Mouse (Mus musculus) G1E-ER4 (cell line): ENCODE data around the gene Txnl4b. TPM values are rescaled to one million over a fixed set of nuclear protein-coding genes. Genes with fewer than 3 reads are reported as not detected.

Experiments
- GATA1 ChIP-seq: IDR thresholded peaks from one replicate; pipeline ENCODE4 v1.8.0; 2012; ENCODE audit warnings: low read length, inconsistent platforms
- polyA plus RNA-seq: library from polyadenylated mRNA; stranded (reverse); fragments of >175 nt; gene quantifications from 2 replicates; pipeline ENCODE4 v1.2.3, GENCODE M21; 2012

Gene Txnl4b
- 5.7 and 8.8 TPM in 2 replicates for polyA plus RNA-seq

- no peak for TF ChIP-seq GATA1
Measured at GRCm38 (mm10) chr8:109565498-109566333, at the start of gene Txnl4b, which contains the start of gene Dhx38. Gene Txnl4b, plus strand, starts transcription at chr8:109565892. Gene Dhx38, minus strand, starts transcription at chr8:109565861.

GRCm38 (mm10) chr8:109524008-109524407 is 41.7 kb upstream of the Txnl4b start:
- no peak for TF ChIP-seq GATA1

- no peak for TF ChIP-seq GATA1
Measured at GRCm38 (mm10) chr8:109535140-109535990, 30.3 kb upstream of the Txnl4b start.

- no peak for TF ChIP-seq GATA1
Measured at GRCm38 (mm10) chr8:109536703-109537102, 29.0 kb upstream of the Txnl4b start.

GRCm38 (mm10) chr8:109542165-109542564 is 23.5 kb upstream of the Txnl4b start:
- no peak for TF ChIP-seq GATA1

- no peak for TF ChIP-seq GATA1
Measured at GRCm38 (mm10) chr8:109542748-109543519, 22.8 kb upstream of the Txnl4b start.

- no peak for TF ChIP-seq GATA1
Measured at GRCm38 (mm10) chr8:109544049-109544448, 21.6 kb upstream of the Txnl4b start.

- TF ChIP-seq GATA1, result no peak
Measured at GRCm38 (mm10) chr8:109551663-109552062, 14.0 kb upstream of the Txnl4b start.

- no peak for TF ChIP-seq GATA1
Measured at GRCm38 (mm10) chr8:109563881-109564280, 1.8 kb upstream of the Txnl4b start.

- TF ChIP-seq GATA1, result no peak
Measured at GRCm38 (mm10) chr8:109564766-109565165, 926 bp upstream of the Txnl4b start.

GRCm38 (mm10) chr8:109571139-109571538 is 5.4 kb downstream of the Txnl4b start:
- TF ChIP-seq GATA1, result no peak

- TF ChIP-seq GATA1, result no peak
Measured at GRCm38 (mm10) chr8:109576311-109576710, 10.6 kb downstream of the Txnl4b start.

- no peak for TF ChIP-seq GATA1
Measured at GRCm38 (mm10) chr8:109578900-109579301, 13.2 kb downstream of the Txnl4b start, which contains the start of gene Hp. Gene Hp, minus strand, starts transcription at chr8:109579172.

GRCm38 (mm10) chr8:109584293-109584692 is 18.6 kb downstream of the Txnl4b start:
- no peak for TF ChIP-seq GATA1

- TF ChIP-seq GATA1, result no peak
Measured at GRCm38 (mm10) chr8:109584830-109585229, 19.1 kb downstream of the Txnl4b start.
